Mouse (Mus musculus) thymus, adult 18-20 months (tissue): ENCODE data around the gene Trp73.

Experiments
- DNase-seq, 2 experiments: peaks; one replicate each; pipeline ENCODE4 v3.0.0; 2022; ENCODE audit warnings: mixed read lengths in 2 of 2

Gene Trp73

GRCm38 (mm10) chr4:154142211-154143040 is 2.4 kb upstream of the Trp73 start, which contains the start of gene Wrap73:
TSS of gene Wrap73 (plus strand) at chr4:154142372.
- DNase-seq = peak; percentile 76

GRCm38 (mm10) chr4:154141009-154141867 is 1.2 kb upstream of the Trp73 start:
- no peak for DNase-seq

DNA sequence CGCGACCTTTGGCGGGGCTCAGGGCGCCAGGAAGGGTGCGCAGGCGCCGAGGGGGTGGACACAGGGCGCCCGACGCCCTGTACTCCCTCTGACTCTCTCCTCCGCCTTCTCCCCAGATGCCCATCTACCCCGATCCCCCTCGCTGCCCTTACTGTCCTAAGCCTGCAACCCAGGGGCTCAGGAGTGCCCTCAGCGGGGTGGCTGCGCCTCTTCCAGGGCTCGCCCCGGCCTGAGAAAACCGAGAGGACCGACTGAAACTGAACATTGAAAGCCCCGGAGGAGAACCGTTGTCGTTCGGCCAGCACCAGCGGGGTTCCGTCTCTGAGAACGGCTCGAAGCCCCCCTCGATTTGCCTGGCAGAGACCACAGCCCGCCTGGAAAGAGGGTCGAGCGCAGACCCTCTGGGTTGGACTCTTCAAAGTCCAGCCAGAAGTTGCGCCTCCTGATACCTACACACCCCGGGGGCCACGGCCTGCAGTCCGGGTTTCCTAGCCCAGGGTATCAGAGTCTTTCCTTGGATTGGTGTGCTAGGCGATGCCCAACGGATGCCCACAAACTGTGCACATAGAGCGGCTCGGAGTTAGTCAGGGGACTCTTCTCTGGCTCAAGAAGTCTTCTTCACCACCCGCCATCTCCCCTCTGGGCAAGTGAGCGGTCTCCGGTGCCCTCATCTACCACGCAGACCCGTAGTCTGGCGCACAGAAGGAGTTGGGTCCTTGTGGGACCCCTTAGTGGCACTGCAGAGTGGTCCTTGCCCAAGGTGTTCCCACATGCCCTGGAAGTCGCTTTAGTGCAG is 403 bp upstream of the Trp73 start:
- DNase-seq = no peak

DNA sequence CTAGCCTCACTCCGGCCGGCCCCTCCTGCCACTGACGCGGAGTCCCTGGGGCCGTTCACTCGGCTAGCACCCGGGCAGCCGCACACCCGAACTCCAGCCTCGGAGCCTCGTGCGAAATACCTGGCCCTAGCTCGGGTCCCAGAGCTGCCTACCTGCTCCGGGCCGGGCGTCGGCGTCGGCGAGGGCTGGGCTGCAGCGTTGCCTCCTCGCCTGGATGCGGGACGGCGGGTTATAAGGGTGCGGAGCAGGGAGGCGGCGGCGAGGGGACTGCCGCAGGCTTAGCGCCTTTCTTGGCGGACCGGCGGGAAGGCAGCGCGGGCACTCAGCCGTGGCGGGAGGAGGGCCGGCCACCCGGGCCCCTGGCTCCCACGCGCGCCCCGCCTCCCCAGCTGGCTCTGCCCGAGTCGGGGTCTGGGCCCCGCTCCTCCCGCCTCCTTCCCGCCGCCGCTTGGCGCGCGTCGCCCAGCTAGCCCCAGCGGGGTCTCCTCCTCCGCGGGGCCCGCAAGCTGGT is 282 bp downstream of the Trp73 start:
- DNase-seq = no peak

GRCm38 (mm10) chr4:154137139-154137538 is 2.9 kb downstream of the Trp73 start:
- DNase-seq = no peak

DNA sequence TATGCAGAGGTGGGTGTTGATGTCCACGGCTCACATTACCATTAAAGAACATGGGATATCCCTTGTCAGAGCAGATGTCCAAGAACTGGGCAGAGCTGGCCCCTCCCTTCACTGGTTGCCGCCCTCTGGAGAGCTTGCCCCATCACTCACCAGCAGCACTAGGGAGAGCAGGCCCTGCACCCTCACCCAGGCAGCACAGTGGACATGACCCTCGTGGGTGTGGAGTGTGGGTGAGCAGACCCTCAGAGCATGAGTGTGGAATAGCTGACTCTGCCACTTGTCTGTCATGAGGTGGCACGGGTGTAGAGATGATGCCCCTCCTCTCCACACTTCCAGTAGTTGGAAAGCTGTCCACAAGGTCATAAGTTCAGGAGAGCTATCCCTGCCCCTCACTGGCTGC is 5.2 kb downstream of the Trp73 start:
- no peak for DNase-seq

GRCm38 (mm10) chr4:154131894-154132293 is 8.1 kb downstream of the Trp73 start:
- DNase-seq = no peak

DNA sequence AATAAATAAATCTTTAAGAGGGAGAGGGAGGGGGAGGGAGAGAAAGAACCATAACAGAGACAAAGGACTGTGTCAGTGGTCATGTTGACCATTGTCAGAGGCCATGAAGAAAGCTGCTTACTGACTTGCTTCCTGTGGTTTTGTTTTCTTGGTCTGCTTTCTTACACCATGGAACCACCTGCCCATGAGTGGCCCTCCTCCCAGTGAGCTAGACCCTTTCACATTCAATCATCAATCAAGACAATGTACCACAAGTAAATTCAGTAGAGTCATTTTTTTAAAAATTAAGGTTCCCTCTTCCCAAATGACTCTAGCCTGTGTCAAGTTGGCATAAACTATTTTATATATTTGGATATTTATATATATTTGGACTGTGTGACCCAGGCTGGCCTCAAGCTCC is 10.1 kb downstream of the Trp73 start:
- DNase-seq = no peak

DNA sequence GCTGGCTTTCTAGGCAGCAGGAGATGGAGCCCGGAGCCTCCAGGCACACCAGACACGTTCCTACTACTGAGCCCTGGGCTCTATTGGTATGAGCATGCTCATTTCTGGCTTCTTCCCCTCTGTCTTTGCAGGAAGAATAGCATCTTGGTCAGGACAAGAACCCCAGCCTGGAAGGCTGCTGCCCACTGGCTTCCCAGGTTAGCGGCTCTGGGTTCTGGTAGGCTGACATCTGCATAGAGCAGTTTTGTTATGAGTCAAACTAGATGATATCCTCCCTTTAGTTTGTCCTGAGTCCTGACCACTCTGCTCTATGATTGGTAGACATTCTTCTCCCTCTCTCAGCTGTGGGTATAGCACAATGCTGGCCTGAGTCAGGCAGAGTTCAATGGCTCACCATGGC is 12.7 kb downstream of the Trp73 start:
- DNase-seq = no peak

DNA sequence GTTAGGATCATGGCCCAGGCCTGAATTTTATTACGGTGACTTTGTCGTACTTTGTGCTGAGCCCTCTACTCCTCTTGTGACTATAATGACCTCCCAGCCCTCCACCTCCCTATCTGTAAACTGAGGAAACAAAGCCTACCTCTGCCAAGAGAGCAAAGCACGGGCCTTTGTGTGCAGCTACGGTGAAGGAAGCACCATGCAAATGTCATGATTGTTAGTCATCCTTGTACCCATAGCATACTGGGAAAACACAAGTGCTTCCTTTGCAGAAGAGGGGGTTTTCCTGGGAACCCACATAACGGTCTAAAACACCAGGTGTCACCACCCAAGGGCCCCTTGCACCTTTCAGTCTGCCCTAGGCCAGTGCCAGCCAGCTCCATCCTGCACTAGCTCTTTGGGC is 14.8 kb downstream of the Trp73 start:
- no peak for DNase-seq

DNA sequence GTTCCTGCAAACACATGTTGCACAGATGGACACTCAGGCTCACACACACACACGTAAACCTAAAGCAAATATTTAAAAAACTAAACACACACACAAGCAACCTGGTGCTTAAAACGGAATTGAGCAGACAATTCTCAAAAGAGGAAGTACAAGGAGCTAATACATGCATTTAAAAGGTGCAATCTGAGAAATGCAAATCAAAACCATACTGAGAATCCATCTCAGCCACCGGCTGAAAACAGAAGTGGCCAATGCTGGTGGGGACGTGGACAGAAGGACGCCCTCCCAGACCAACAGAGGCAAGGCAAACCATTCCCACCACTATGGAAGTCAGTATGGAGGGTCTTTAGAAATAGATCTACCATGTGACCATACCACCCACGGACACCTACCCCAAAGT is 16.5 kb downstream of the Trp73 start:
- DNase-seq = no peak

DNA sequence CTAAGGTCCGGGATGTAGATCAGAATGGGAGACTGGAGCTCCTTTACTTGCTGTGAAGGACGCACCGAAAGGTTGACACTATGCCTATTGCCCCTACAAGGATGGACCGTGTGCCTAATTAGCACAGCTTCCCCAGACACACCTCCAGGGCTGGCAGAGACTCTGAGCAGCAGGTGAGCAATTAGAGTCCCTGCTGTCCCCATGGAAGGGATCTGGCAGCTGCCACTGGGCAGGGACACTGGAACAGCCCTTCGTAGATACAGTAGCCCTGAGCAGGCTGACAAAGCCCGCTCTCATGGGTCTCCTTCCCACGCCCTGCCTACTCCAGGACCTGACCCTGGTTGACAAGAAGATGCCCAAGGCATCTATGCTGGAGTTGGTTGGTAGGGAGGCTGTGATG is 17.6 kb downstream of the Trp73 start:
- DNase-seq = no peak

DNA sequence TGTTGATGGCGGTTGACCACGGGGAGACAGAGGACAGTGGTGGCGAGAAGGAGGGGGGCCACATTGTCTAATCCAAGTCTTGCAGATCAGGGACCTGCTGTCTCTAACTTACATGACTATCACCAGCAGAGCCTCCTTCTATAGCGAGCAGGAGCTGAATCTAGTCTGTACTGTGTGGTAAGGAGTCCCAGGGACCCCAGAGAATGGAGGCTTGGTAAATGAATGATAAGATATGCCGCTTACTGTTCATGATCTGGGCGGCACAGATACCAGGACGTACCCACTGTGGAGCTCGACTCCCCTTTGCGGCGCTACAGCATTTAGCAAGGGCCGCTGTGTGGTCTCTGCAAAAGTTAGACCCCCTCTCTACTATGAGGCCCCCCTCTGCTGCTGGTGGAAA is 18.2 kb downstream of the Trp73 start:
- no peak for DNase-seq

DNA sequence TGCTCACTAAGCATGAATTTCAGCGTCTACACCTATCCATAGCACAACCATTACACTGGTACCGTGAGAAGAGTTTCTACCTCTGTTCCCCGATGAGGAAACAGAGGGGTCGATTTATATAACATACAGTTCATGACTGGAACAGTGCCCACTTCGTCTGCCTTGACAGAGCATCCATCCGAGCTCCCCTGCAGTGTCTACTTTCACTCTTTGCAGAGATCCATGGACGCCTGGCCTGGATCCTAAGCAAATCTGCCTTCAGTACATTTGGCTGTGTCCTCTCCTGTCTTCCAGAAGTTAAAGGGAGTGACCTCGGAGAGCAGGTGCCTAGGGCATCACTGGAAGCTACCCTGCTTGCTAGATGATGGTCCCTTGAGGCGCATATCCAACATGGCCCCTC is 20.8 kb downstream of the Trp73 start:
- DNase-seq = no peak

DNA sequence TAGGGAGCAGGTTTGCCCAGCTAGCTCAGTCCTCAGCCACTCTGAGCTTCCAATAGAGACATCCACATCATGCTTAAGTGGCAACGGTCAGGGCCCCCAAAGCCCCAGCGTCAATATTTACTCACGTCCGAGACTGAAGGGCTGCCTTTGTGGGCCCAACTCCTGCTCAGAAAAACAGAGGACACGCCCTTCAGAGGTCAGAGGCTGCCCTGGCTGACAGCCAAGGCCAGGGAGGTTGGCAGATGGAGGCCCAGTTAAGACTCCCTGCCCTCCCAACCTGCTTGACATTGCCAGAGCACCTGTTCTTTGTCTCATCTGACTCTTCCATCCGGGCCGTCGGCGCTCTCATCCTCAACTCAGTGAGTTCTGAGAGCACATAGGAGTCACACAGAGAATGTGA is 21.2 kb downstream of the Trp73 start:
- no peak for DNase-seq

- DNase-seq = no peak
These were observed 23.6 kb downstream of the Trp73 start for GRCm38 (mm10) chr4:154116421-154116820.

- no peak for DNase-seq
These were observed 30.2 kb downstream of the Trp73 start for GRCm38 (mm10) chr4:154109850-154110243.

DNA sequence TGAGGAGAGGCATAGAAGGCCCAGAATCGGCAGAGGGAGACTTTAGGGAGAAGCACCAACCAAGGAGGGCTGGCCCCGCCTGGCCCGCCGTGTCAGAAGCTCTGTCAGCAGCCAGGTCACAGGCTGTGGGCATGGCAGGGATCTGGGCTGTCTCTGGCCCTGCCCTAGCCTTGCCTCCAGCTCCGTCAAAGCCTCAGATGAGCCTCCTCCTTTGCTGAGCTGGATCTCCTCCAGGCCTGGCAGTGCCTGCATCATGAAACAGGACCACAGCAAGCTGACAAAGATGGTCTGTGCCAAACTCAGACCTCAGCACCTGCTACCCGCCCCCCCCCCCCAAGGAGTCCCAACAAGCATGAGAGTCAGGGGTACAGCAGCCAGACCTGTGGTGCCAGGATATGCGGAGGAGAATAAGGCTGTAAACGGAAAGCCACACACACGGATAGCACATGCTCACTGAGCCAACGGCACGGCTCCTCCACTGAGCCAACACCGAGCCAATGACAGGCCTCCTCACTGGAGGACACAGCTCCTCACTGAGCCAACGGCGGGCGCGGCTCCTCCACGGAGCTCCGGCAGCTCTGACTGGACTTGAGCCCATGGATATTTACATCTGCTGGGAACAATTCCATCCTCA is 30.7 kb downstream of the Trp73 start:
- no peak for DNase-seq

DNA sequence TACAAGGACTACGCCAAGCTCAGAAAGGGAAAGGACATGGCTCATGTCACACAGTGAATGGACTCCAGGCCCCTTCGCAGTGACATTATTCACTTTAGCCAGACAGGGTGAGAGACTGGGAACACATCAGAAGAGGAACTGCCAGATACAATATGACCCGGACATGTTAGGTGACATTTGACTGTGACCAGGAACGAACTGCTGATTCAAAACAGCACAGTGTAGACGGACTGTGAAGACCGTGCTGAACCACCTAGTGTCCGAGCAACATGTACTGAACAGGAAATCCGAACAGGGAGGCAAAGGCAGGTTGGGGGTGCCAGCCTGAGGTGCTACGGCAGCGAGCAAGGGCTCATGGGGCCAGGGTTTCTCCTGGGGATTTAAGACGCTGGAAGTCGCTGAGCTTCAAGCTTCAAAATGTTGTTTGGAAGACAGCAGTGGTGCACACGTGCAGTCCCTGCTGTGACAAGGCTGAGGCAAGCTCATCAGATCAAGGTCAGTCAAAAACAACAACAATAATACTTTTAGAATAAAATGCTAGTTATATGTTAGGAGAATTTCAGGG is 33.4 kb downstream of the Trp73 start:
- DNase-seq = no peak

- peak in 1 of 2 experiments; percentile 29 for DNase-seq
These were observed 34.5 kb downstream of the Trp73 start for GRCm38 (mm10) chr4:154105381-154106001.

DNA sequence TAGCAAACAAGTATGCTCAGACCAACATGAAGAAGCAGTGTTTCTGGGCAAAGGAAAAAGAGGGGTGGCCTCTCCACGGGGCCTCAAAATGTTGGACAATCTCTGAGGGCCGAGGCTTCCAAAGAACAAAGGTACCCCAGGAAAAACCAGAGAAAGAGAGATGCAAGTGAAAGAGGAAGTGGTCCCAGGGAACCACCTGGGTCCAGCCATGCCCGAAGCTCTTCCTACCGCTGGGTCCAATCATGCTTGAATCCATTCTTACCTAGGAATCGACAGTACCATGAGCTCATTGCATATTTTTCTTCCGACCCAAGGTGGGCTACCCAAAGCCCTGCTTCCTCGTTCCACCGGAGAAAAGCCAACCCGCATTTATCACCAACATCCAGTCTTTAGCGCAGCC is 36.1 kb downstream of the Trp73 start:
- DNase-seq = no peak

- no peak for DNase-seq
These were observed 36.6 kb downstream of the Trp73 start for GRCm38 (mm10) chr4:154103386-154103785.
